Mouse (Mus musculus): ENCODE measurements around the gene Tubb5.

Gene Tubb5

GRCm38 (mm10) chr17:35787493-35787892 is 50.6 kb downstream of the Tubb5 start:
- H3K9me3 ChIP-seq (ENCODE audit: low read length): no peaks in the 10 kb centered on the region
- no peaks in the 10 kb centered on the region for H3K4me1 ChIP-seq (replicated peaks; ENCODE audit: low read depth, low read length)
- H3K4me3 ChIP-seq (replicated peaks; ENCODE audit: low read length): no peak overlapping the region
- H3K27me3 ChIP-seq (ENCODE audit: insufficient read depth, low read length): no peaks in the 10 kb centered on the region
- no peaks in the 10 kb centered on the region for H3K36me3 ChIP-seq (ENCODE audit: insufficient read depth, low read length)
- TF ChIP-seq CTCF (conservative IDR thresholded peaks at IDR 0.05; ENCODE audit: low read length) (no peak), POU5F1 (IDR thresholded peaks at IDR 0.05; ENCODE audit: borderline replicate concordance, low read length) (no peak), NANOG (IDR thresholded peaks at IDR 0.05; ENCODE audit: borderline replicate concordance, low read length) (no peak)

- H3K36me3 ChIP-seq (ENCODE audit: insufficient read depth, low read length): no peaks in the 10 kb centered on the region
- no peak overlapping the region for H3K4me3 ChIP-seq (replicated peaks; ENCODE audit: low read length)
- TF ChIP-seq NANOG (IDR thresholded peaks at IDR 0.05; ENCODE audit: borderline replicate concordance, low read length): no peak
- no peaks in the 10 kb centered on the region for H3K27me3 ChIP-seq (ENCODE audit: insufficient read depth, low read length)
- no peaks in the 10 kb centered on the region for H3K9me3 ChIP-seq (ENCODE audit: low read length)
- H3K4me1 ChIP-seq (replicated peaks; ENCODE audit: low read depth, low read length): no peaks in the 10 kb centered on the region
These were observed 53.0 kb downstream of the Tubb5 start for GRCm38 (mm10) chr17:35785140-35785539.

- Histone ChIP-seq H3K36me3 (ENCODE audit: insufficient read depth, low read length) (no peaks in the 10 kb centered on the region), H3K9me3 (ENCODE audit: low read length) (no peaks in the 10 kb centered on the region), H3K4me3 (replicated peaks; ENCODE audit: low read length) (no peak overlapping the region), H3K4me1 (replicated peaks; ENCODE audit: low read depth, low read length) (no peaks in the 10 kb centered on the region), H3K27me3 (ENCODE audit: insufficient read depth, low read length) (peaks cover under 1% of the 10 kb centered on the region; the same call in 1 of the 2 replicates)
- TF ChIP-seq CTCF (conservative IDR thresholded peaks at IDR 0.05; ENCODE audit: low read length) (no peak), NANOG (IDR thresholded peaks at IDR 0.05; ENCODE audit: borderline replicate concordance, low read length) (no peak), POU5F1 (IDR thresholded peaks at IDR 0.05; ENCODE audit: borderline replicate concordance, low read length) (no peak)
These were observed 54.2 kb downstream of the Tubb5 start for GRCm38 (mm10) chr17:35783944-35784343.
